In the genomic region with DNA sequence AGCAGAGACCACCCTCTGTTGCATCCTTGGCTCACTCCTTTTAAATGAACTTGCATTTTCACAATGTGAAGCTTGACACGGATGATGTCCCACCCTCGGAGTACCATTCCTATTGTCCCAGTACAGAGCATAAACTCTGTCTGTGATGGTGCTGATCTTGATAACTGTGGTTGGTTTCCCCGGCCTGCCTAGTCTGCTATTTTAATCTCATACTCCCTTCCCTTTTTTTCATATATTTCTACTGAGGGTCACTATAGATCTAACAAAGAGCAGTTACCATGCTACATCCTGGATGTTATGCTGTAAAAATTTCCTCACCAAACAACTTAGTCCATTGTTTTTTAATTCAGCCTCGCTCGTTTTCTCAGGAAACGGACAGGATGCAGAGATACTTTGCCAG, we compare ENCODE assay signal across 26 mouse cellular contexts. TPM values are rescaled to one million over a fixed set of nuclear protein-coding genes. Genes with fewer than 3 reads are reported as not detected.
DNase-seq lines count a peak whose midpoint lies in the region; ATAC-seq and TF ChIP-seq lines count a peak whose summit lies in the region.
"Had no signal": no experiment of that assay in that cellular context is flagged by ENCODE, and none has a peak within 500 bp of the region (broad histone marks: within the 10 kb centered on the region; RNA-seq: fewer than 3 reads in every experiment).

No protein-coding gene starts in this region.

- intact Hi-C loops in heart, adult 2 months (cut with DNase I): no loop called here

- H3K27ac ChIP-seq in heart, embryonic 13.5 days (replicated peaks): 0 out of 2 replicates have a peak overlapping the region, but pooled peaks have one; percentile 13
- H3K27ac ChIP-seq in heart, adult 2 months: no peak overlapping the region; the same call in 1 of the 2 replicates
- H3K27ac ChIP-seq in intestine, embryonic 16.5 days (ENCODE audit: low read length): 0 out of 2 replicates have a peak overlapping the region, but pooled peaks have one; percentile 20
- H3K27ac ChIP-seq in intestine, embryonic 15.5 days: no peak overlapping the region
- peak overlapping the region; percentile 24; the same call in 1 of the 2 replicates for H3K27ac ChIP-seq in liver, embryonic 13.5 days
- no peak overlapping the region for H3K27ac ChIP-seq in liver, postnatal 0 days (ENCODE audit: low read depth)
- H3K27ac ChIP-seq: embryonic facial prominence, embryonic 15.5 days; forebrain, embryonic 12.5 days; hindbrain, embryonic 13.5 days; stomach, postnatal 0 days had no signal

- no peaks in the 10 kb centered on the region for H3K27me3 ChIP-seq in heart, embryonic 13.5 days (replicated peaks)
- H3K27me3 ChIP-seq in heart, adult 2 months (ENCODE audit: control insufficient read depth, insufficient read depth, low read length): no peaks in the 10 kb centered on the region
- no peaks in the 10 kb centered on the region for H3K27me3 ChIP-seq in intestine, embryonic 16.5 days (replicated peaks; ENCODE audit: control insufficient read depth, insufficient read depth, low read length)
- H3K27me3 ChIP-seq in intestine, embryonic 15.5 days (replicated peaks): no peaks in the 10 kb centered on the region
- no peaks in the 10 kb centered on the region for H3K27me3 ChIP-seq in liver, embryonic 13.5 days
- no peaks in the 10 kb centered on the region for H3K27me3 ChIP-seq in liver, postnatal 0 days (ENCODE audit: insufficient read depth, low read length)
- H3K27me3 ChIP-seq: embryonic facial prominence, embryonic 15.5 days; forebrain, embryonic 12.5 days; hindbrain, embryonic 13.5 days had no signal

- H3K9ac ChIP-seq in heart, embryonic 13.5 days: no peak overlapping the region
- H3K9ac ChIP-seq in heart, adult 2 months (ENCODE audit: low read depth, low read length): no peak overlapping the region
- H3K9ac ChIP-seq in intestine, embryonic 16.5 days (ENCODE audit: low read depth, low read length): no peak overlapping the region
- no peak overlapping the region for H3K9ac ChIP-seq in intestine, embryonic 15.5 days
- H3K9ac ChIP-seq in liver, embryonic 13.5 days: no peak overlapping the region
- no peak overlapping the region for H3K9ac ChIP-seq in liver, postnatal 0 days (replicated peaks)
- H3K9ac ChIP-seq: embryonic facial prominence, embryonic 15.5 days; forebrain, embryonic 12.5 days; forebrain, postnatal 0 days; hindbrain, embryonic 13.5 days; lung, embryonic 14.5 days had no signal

- DNase-seq in heart, adult 2 months: no peak
- no peak for DNase-seq in liver, embryonic 13.5 days
- DNase-seq in liver, postnatal 0 days: no peak
- DNase-seq in right cerebral cortex, postnatal 14 days: no peak
- DNase-seq: adrenal gland, postnatal 25 days; cerebellum, adult 18-20 months; cerebellum, postnatal 10 days; forebrain, postnatal 0 days; heart, postnatal 4 days; kidney, adult 11 months; kidney, postnatal 14 days; lung, embryonic 14.5 days; lung, postnatal 14 days; right cerebral cortex, postnatal 4 days; thymus, adult 18-20 months; thymus, postnatal 25 days had no signal

- no peak overlapping the region for H3K4me3 ChIP-seq in heart, embryonic 13.5 days
- H3K4me3 ChIP-seq in heart, adult 2 months: no peak overlapping the region
- no peak overlapping the region for H3K4me3 ChIP-seq in intestine, embryonic 16.5 days (ENCODE audit: low read length)
- no peak overlapping the region for H3K4me3 ChIP-seq in intestine, embryonic 15.5 days (replicated peaks)
- no peak overlapping the region for H3K4me3 ChIP-seq in liver, embryonic 13.5 days (replicated peaks)
- no peak overlapping the region for H3K4me3 ChIP-seq in liver, postnatal 0 days (ENCODE audit: low read depth, low read length)
- H3K4me3 ChIP-seq: embryonic facial prominence, embryonic 15.5 days; forebrain, embryonic 12.5 days; hindbrain, embryonic 13.5 days had no signal

- no peaks in the 10 kb centered on the region for H3K9me3 ChIP-seq in heart, embryonic 13.5 days
- no peaks in the 10 kb centered on the region for H3K9me3 ChIP-seq in intestine, embryonic 16.5 days (ENCODE audit: control insufficient read depth, low read length)
- no peaks in the 10 kb centered on the region for H3K9me3 ChIP-seq in intestine, embryonic 15.5 days
- H3K9me3 ChIP-seq in liver, embryonic 13.5 days (replicated peaks): no peaks in the 10 kb centered on the region
- no peaks in the 10 kb centered on the region for H3K9me3 ChIP-seq in liver, postnatal 0 days (ENCODE audit: low read length)
- H3K9me3 ChIP-seq: embryonic facial prominence, embryonic 15.5 days; forebrain, embryonic 12.5 days; G1E; hindbrain, embryonic 13.5 days had no signal

- TF ChIP-seq EP300 in heart, adult 2 months (IDR thresholded peaks at IDR 0.05; ENCODE audit: insufficient read depth, low read depth, low read length): no peak
- TF ChIP-seq EP300 in liver, postnatal 0 days (IDR thresholded peaks at IDR 0.05; ENCODE audit: low read depth): no peak

- no peaks in the 10 kb centered on the region for H3K36me3 ChIP-seq in heart, embryonic 13.5 days
- no peaks in the 10 kb centered on the region for H3K36me3 ChIP-seq in heart, adult 2 months (ENCODE audit: control insufficient read depth, insufficient read depth, low read length)
- no peaks in the 10 kb centered on the region for H3K36me3 ChIP-seq in intestine, embryonic 16.5 days (ENCODE audit: control insufficient read depth, insufficient read depth, low read length)
- no peaks in the 10 kb centered on the region for H3K36me3 ChIP-seq in intestine, embryonic 15.5 days
- no peaks in the 10 kb centered on the region for H3K36me3 ChIP-seq in liver, embryonic 13.5 days
- H3K36me3 ChIP-seq in liver, postnatal 0 days (replicated peaks; ENCODE audit: insufficient read depth, low read length): no peaks in the 10 kb centered on the region
- H3K36me3 ChIP-seq: embryonic facial prominence, embryonic 15.5 days; forebrain, embryonic 12.5 days; hindbrain, embryonic 13.5 days had no signal

- peaks cover 11% of the 10 kb centered on the region for H3K4me1 ChIP-seq in heart, embryonic 13.5 days
- peaks cover 4% of the 10 kb centered on the region for H3K4me1 ChIP-seq in heart, adult 2 months (ENCODE audit: control insufficient read depth, insufficient read depth, low read length)
- H3K4me1 ChIP-seq in intestine, embryonic 16.5 days (ENCODE audit: control insufficient read depth, insufficient read depth, low read length): peaks cover 4% of the 10 kb centered on the region; the same call in 1 of the 2 replicates
- H3K4me1 ChIP-seq in intestine, embryonic 15.5 days (replicated peaks): 0 out of 2 replicates have a peak, but pooled peaks cover 5% of the 10 kb centered on the region
- H3K4me1 ChIP-seq in liver, embryonic 13.5 days (replicated peaks): peaks cover 51% of the 10 kb centered on the region
- peaks cover 18% of the 10 kb centered on the region for H3K4me1 ChIP-seq in liver, postnatal 0 days (ENCODE audit: insufficient read depth)

- no peak overlapping the region for H3K4me2 ChIP-seq in heart, embryonic 13.5 days
- no peak overlapping the region for H3K4me2 ChIP-seq in intestine, embryonic 16.5 days (ENCODE audit: low read depth, low read length)
- H3K4me2 ChIP-seq in intestine, embryonic 15.5 days (replicated peaks): no peak overlapping the region
- no peak overlapping the region for H3K4me2 ChIP-seq in liver, embryonic 13.5 days
- no peak overlapping the region for H3K4me2 ChIP-seq in liver, postnatal 0 days (ENCODE audit: low read depth, low read length)
- H3K4me2 ChIP-seq: embryonic facial prominence, embryonic 15.5 days; forebrain, embryonic 12.5 days; hindbrain, embryonic 13.5 days; lung, embryonic 14.5 days; midbrain, embryonic 11.5 days had no signal

- 67% methylated on average over 6 of the region's 6 CpGs for WGBS in heart, embryonic 13.5 days
- 35% methylated on average over 6 of the region's 6 CpGs for WGBS in heart, adult 2 months
- 74% methylated on average over 6 of the region's 6 CpGs for WGBS in intestine, embryonic 16.5 days
- WGBS in intestine, embryonic 15.5 days: 80% methylated on average over 6 of the region's 6 CpGs
- WGBS in liver, embryonic 13.5 days (ENCODE audit: insufficient replicate concordance): 49% methylated on average over 6 of the region's 6 CpGs
- 59% methylated on average over 6 of the region's 6 CpGs for WGBS in liver, postnatal 0 days (ENCODE audit: insufficient replicate concordance)

- TF ChIP-seq CTCF in heart, adult 2 months (IDR thresholded peaks at IDR 0.05): no peak
- TF ChIP-seq CTCF in liver, postnatal 0 days (IDR thresholded peaks at IDR 0.05; ENCODE audit: low read depth): no peak

- H3K79me2 ChIP-seq in heart, adult 2 months (replicated peaks; ENCODE audit: control insufficient read depth, insufficient read depth, low read length): no peaks in the 10 kb centered on the region

- ATAC-seq in heart, embryonic 13.5 days (ENCODE audit: extremely low read depth, insufficient number of reproducible peaks, low FRiP score, low TSS enrichment): no peak
- no peak for ATAC-seq in intestine, embryonic 16.5 days
- ATAC-seq in intestine, embryonic 15.5 days: no peak
- no peak for ATAC-seq in liver, embryonic 13.5 days (ENCODE audit: low read depth)
- no peak for ATAC-seq in liver, postnatal 0 days
- ATAC-seq: midbrain, embryonic 16.5 days had no signal

- TF ChIP-seq POLR2A in heart, adult 2 months (IDR thresholded peaks at IDR 0.05; ENCODE audit: insufficient read depth, low read depth, low read length): no peak

RNA-seq across cellular contexts. Expression of a gene that starts 4.9 kb away (rescaled TPM):
- polyA plus RNA-seq in heart, embryonic 13.5 days (2015; fragmentation: Nextera tagmentation; extraction: Ambion mirVana): 1.0 and 1.1 TPM in 2 replicates
- total RNA-seq in heart, adult 2 months (2021): 10 to 100 TPM; 12.9 to 15.2 TPM
- polyA plus RNA-seq in heart, adult 2 months (2012; rRNA removed): 6.6 and 12.4 TPM in 2 replicates
- 4.1 and 4.7 TPM in 2 replicates for polyA plus RNA-seq in intestine, embryonic 16.5 days (2015; fragmentation: Nextera tagmentation; extraction: Ambion mirVana)
- polyA plus RNA-seq in intestine, embryonic 15.5 days (2015; fragmentation: Nextera tagmentation; extraction: Ambion mirVana): 4.9 and 5.0 TPM in 2 replicates
- polyA plus RNA-seq in liver, embryonic 13.5 days (2015; fragmentation: Nextera tagmentation; extraction: Ambion mirVana): 3.7 and 4.5 TPM in 2 replicates
- polyA plus RNA-seq in liver, postnatal 0 days (2015; fragmentation: Nextera tagmentation; extraction: Ambion mirVana): 1.9 and 2.2 TPM in 2 replicates

RNA-seq across cellular contexts. Expression of a gene that starts 47.4 kb away (rescaled TPM):
- polyA plus RNA-seq in heart, embryonic 13.5 days (2015; fragmentation: Nextera tagmentation; extraction: Ambion mirVana): 5.7 and 6.0 TPM in 2 replicates
- 1 to 10 TPM; 8.4 to 8.5 TPM for total RNA-seq in heart, adult 2 months (2021)
- 4.0 and 6.9 TPM in 2 replicates for polyA plus RNA-seq in heart, adult 2 months (2012; rRNA removed)
- 6.6 and 9.8 TPM in 2 replicates for polyA plus RNA-seq in intestine, embryonic 16.5 days (2015; fragmentation: Nextera tagmentation; extraction: Ambion mirVana)
- 9.7 and 9.9 TPM in 2 replicates for polyA plus RNA-seq in intestine, embryonic 15.5 days (2015; fragmentation: Nextera tagmentation; extraction: Ambion mirVana)
- 3.4 and 3.5 TPM in 2 replicates for polyA plus RNA-seq in liver, embryonic 13.5 days (2015; fragmentation: Nextera tagmentation; extraction: Ambion mirVana)
- polyA plus RNA-seq in liver, postnatal 0 days (2015; fragmentation: Nextera tagmentation; extraction: Ambion mirVana): 3.7 and 4.4 TPM in 2 replicates

Comparison
In these comparisons a context has a peak if more than half of its experiments do, and no peak if none do; other contexts are left out.
1. H3K27ac ChIP-seq: peak in heart, embryonic 13.5 days (single experiment), intestine, embryonic 16.5 days (single experiment) and liver, embryonic 13.5 days (single experiment); none in heart, adult 2 months (single experiment), intestine, embryonic 15.5 days (single experiment) and liver, postnatal 0 days (single experiment).